Mouse (Mus musculus) small intestine, adult 2 months (tissue): Measurements from ENCODE around the gene Tead3. TPM values are rescaled to one million over a fixed set of nuclear protein-coding genes. Genes with fewer than 3 reads are reported as not detected.

ENCODE experiments used
- H3K27ac ChIP-seq: fragments of 200-500 bp; 2 replicates; pipeline ENCODE4 v1.5.1; 2012; ENCODE audit warnings: low read depth, low read length, control low read depth, inconsistent platforms; ENCODE audit not compliant: insufficient read depth
- H3K27me3 ChIP-seq: fragments of 200-500 bp; 2 replicates; pipeline ENCODE4 v1.6.1; 2012; ENCODE audit warnings: mild to moderate bottlenecking, moderate library complexity, low read length, inconsistent platforms; ENCODE audit not compliant: control insufficient read depth, insufficient read depth
- H3K36me3 ChIP-seq: fragments of 200-500 bp; 2 replicates; pipeline ENCODE4 v1.6.1; 2012; ENCODE audit warnings: mild to moderate bottlenecking, low read length, control low read depth, inconsistent platforms; ENCODE audit not compliant: control insufficient read depth, insufficient read depth
- H3K4me1 ChIP-seq: fragments of 200-500 bp; 2 replicates; pipeline ENCODE4 v1.6.1; 2012; ENCODE audit warnings: low read length, inconsistent platforms, mixed read lengths; ENCODE audit not compliant: control insufficient read depth, insufficient read depth, insufficient read length
- H3K4me3 ChIP-seq: fragments of 200-500 bp; 2 replicates; pipeline ENCODE4 v1.5.1; 2012; ENCODE audit warnings: low read depth, mild to moderate bottlenecking, control low read depth, inconsistent platforms, low read length, moderate library complexity
- CTCF ChIP-seq: fragments of 200-500 bp; IDR thresholded peaks from 2 replicates; pipeline ENCODE4 v1.5.1; 2012; ENCODE audit warnings: low read depth, mild to moderate bottlenecking, control low read depth, inconsistent platforms, low read length, moderate library complexity, mixed read lengths; ENCODE audit not compliant: insufficient replicate concordance, insufficient read length; ENCODE audit errors: extremely low read depth
- POLR2A ChIP-seq: fragments of 200-500 bp; IDR thresholded peaks from 2 replicates; pipeline ENCODE4 v1.6.1; 2012; ENCODE audit warnings: low read depth, mild to moderate bottlenecking, control low read depth, inconsistent platforms, low read length, moderate library complexity
- WGBS: fragments of 180-500 bp; shearing (Covaris S2); methylation state at CpG from one replicate; pipeline ENCODE4 v1.1.7; 2018; 5-methylcytosine and 5-hydroxymethylcytosine counted together
- polyA plus RNA-seq: library from polyadenylated mRNA; depleted of rRNA; stranded (reverse); fragments of >200 nt; gene quantifications from 2 replicates; pipeline ENCODE4 v1.2.3, GENCODE M21; 2012

Gene Tead3
- polyA plus RNA-seq, 1 experiment, result 36.7 TPM

DNA sequence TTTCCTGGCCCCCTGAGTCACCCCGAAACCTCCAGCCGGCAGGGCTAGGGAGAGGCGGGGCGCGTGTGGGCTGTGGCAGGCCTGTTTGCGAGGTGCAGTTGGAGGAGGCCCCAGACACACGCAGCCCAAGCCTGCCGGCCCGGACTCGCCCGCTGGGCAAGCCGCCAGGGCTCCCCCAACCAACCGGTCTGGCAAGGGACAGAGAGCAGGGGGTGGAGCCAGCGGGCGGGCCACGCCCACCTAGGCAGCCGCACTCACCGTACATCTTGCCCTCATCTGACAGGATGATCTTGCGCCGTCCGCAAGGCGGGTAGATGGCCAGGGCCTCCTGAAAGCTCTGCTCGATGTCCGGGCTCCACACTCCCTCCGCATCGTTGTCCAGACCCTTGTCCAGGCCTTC lies 9.5 kb downstream of the Tead3 start:
- Histone ChIP-seq H3K4me1 (peaks cover 31% of the 10 kb centered on the region), H3K36me3 (peaks cover 7% of the 10 kb centered on the region), H3K27me3 (no peaks in the 10 kb centered on the region), H3K27ac (peak overlapping the region; percentile 26; the same call in 1 of the 2 replicates), H3K4me3 (peak overlapping the region; percentile 1; the same call in 1 of the 2 replicates)
- TF ChIP-seq POLR2A (peak; percentile 10; the same call in 1 of the 2 replicates), CTCF (no peak)
- 7% methylated on average over 26 of the region's 26 CpGs for WGBS

DNA sequence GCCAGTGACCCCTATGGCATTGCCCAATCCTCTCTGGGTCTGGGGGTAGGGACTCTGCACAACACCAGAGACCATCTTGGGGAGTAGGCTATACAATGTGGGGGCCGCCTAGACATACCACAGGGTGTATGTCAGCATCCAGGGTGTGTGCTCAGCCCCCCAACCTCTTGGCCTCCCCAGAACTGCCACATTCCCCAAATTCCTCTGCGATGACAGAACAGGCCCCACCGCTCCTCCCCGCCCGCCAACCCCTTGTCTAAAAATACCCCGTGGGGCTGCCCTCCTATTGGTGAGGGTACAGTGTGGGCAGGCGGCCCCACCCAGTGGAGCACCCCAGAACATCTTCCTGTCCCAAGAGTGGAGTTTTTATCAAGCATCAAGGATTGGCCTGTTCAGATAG lies 10.0 kb downstream of the Tead3 start:
- H3K27ac ChIP-seq, result peak overlapping the region; percentile 26; the same call in 1 of the 2 replicates
- WGBS, result 55% methylated on average over 7 of the region's 7 CpGs
- H3K36me3 ChIP-seq, result peaks cover 9% of the 10 kb centered on the region
- peaks cover 31% of the 10 kb centered on the region for H3K4me1 ChIP-seq
- no peaks in the 10 kb centered on the region for H3K27me3 ChIP-seq
- no peak for TF ChIP-seq POLR2A
- TF ChIP-seq CTCF, result no peak
- H3K4me3 ChIP-seq, result no peak overlapping the region

DNA sequence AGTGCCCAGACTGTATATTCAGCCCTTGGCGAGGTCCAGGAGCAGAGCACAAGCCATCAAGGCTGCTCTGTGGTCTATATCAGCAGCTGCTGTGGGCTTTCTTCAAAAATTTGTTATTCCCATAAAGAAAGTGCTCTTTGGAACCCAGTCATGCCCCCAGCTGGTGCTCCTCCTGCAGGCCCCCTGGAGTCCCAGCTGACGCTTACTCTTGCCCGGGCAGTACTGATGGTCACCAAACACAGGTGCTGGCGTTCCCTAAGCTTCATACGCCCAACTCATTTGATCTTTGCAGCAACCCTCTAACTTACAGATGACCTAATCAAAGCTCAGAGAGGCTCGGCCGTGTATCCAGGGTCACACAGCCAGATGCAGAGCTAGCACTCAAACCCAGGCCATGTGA lies 13.1 kb downstream of the Tead3 start:
- Histone ChIP-seq H3K27ac (no peak overlapping the region), H3K36me3 (peaks cover 32% of the 10 kb centered on the region)
- 77% methylated on average over 7 of the region's 7 CpGs for WGBS

DNA sequence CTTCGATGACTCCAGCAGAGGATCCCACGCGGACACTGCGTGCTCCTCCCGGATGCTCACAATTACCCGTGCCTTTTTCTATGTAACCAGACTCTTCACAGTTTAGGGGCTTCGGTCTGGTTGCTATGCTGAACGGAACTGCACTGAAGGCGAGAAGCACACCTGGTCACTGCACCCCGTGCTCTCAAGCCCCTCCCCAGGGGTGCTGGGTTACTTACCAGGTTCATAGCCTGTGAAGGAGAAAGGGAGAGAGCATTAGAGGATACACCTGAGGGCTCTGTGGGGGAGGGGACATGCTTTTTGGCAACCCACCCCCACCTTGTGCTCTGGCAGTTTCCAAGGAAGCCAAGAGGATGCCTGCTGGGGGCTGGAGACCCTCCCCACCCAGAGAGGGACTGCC lies 15.3 kb downstream of the Tead3 start:
- no peaks in the 10 kb centered on the region for H3K27me3 ChIP-seq
- no peak overlapping the region for H3K4me3 ChIP-seq
- peaks cover 49% of the 10 kb centered on the region for H3K36me3 ChIP-seq
- H3K27ac ChIP-seq, result no peak overlapping the region
- peaks cover 11% of the 10 kb centered on the region for H3K4me1 ChIP-seq
- TF ChIP-seq CTCF (no peak), POLR2A (no peak)
- 88% methylated on average over 10 of the region's 10 CpGs for WGBS

More for the DNA sequence above, 13.1 kb downstream of the Tead3 start:
- no peak overlapping the region for H3K4me3 ChIP-seq
- no peak for TF ChIP-seq POLR2A
- no peak for TF ChIP-seq CTCF
- peaks cover 23% of the 10 kb centered on the region for H3K4me1 ChIP-seq
- H3K27me3 ChIP-seq, result no peaks in the 10 kb centered on the region

DNA sequence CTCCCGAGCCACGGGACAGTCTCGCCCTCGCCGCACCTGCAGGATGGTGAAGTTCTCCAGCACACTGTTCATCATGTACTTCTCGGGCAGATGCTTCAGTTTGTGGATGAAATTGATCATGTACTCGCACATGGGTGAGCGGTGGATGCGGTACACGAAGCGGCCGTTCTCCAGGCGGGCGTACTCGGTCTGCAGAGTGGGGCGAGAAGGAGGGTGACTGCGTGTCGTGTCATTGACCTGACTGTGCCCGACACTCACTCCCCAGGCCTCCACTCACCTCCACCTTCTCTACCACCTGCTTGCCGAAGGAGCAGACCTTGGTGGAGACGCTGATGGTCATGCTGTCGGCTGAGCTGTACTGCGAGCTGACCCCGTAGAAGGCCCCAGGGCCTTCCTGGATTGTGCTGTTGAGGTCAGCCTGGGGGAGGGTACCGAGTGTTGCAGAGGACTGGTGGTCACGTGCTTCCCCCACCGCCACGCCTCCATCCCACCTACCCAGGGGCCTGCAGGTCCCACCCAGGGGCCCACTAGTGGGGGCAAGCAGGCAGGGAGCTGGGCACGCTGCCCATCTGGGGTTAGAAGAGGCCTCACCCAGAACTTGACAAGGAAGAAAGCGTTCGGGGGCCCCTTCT lies 17.6 kb downstream of the Tead3 start:
- WGBS, result 73% methylated on average over 31 of the region's 31 CpGs
- H3K36me3 ChIP-seq, result peaks cover 56% of the 10 kb centered on the region
- no peak overlapping the region for H3K4me3 ChIP-seq
- H3K4me1 ChIP-seq, result peaks cover 4% of the 10 kb centered on the region; the same call in 1 of the 2 replicates
- H3K27me3 ChIP-seq, result no peaks in the 10 kb centered on the region
- H3K27ac ChIP-seq, result no peak overlapping the region
- TF ChIP-seq POLR2A (no peak), CTCF (no peak)

DNA sequence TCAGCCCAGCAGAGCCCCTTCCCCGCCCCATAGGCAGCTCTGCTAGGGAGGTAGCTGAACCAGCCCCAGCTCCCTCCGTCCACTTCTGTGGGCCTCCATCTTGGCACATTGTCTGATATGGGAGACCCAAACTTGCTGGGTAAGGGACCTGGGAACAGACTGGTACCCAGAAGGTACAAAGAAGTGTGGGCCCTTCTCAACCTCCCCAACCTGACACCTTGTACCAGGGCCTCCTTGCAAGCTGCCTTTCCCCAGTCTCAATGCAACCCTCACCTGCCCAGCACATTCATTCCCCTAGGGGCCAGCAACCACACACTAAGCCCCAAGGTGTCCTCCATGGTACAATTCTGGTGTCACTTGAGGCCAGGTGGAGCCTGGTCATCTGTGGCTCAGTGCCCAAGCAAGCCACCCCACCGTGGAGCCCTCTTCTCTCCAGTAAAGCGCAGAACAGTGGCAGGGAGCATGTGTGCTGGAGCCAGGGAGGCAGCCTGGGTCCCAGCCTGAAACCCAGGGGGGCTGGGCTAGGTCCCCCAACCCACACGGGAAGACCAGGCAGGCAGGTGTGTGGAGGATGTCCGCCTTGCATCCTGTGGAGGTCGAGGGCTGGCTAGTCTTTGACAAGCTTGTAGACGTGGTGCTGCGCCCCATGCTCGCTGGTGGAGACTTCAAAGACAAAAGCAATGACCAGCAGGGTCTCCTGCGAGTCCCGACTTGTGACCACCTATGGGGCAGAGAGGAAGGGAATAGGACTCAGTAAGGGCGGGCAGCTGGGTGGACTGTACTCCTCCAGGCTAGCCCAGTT lies 18.3 kb downstream of the Tead3 start:
- no peak overlapping the region for H3K4me3 ChIP-seq
- H3K27ac ChIP-seq, result no peak overlapping the region
- peaks cover 4% of the 10 kb centered on the region; the same call in 1 of the 2 replicates for H3K4me1 ChIP-seq
- peaks cover 56% of the 10 kb centered on the region for H3K36me3 ChIP-seq
- TF ChIP-seq CTCF (no peak), POLR2A (no peak)
- no peaks in the 10 kb centered on the region for H3K27me3 ChIP-seq
- WGBS, result 69% methylated on average over 13 of the region's 13 CpGs
